Mouse (Mus musculus) gastrocnemius, postnatal 25 days (tissue): ENCODE results near the gene Magi2. TPM values are rescaled to one million over a fixed set of nuclear protein-coding genes. Genes with fewer than 3 reads are reported as not detected.

Experiments used
- DNase-seq: peaks from one replicate; pipeline ENCODE4 v3.0.0; 2022
- total RNA-seq, 2 experiments: library from RNA; stranded (reverse); gene quantifications; 1 replicate in 1 of 2; 2 replicates in 1 of 2; pipeline ENCODE4 v1.2.3; 2021

Gene Magi2
- total RNA-seq, 2 experiments from 2014 or later = 1.6 to 2.0 TPM

GRCm38 (mm10) chr5:19746865-19747514 is 520.2 kb downstream of the Magi2 start:
- no peak for DNase-seq

GRCm38 (mm10) chr5:19747631-19748030 is 520.8 kb downstream of the Magi2 start:
- no peak for DNase-seq

GRCm38 (mm10) chr5:19779224-19779623 is 552.4 kb downstream of the Magi2 start:
- no peak for DNase-seq

GRCm38 (mm10) chr5:19780076-19780475 is 553.2 kb downstream of the Magi2 start:
- DNase-seq = no peak

GRCm38 (mm10) chr5:19785320-19785719 is 558.5 kb downstream of the Magi2 start:
- no peak for DNase-seq

- DNase-seq = no peak
Measured at GRCm38 (mm10) chr5:19787522-19788144, 560.8 kb downstream of the Magi2 start.

GRCm38 (mm10) chr5:19803052-19803769 is 576.4 kb downstream of the Magi2 start:
- no peak for DNase-seq

- no peak for DNase-seq
Measured at GRCm38 (mm10) chr5:19822502-19822901, 595.7 kb downstream of the Magi2 start.

- DNase-seq = no peak
Measured at GRCm38 (mm10) chr5:19825943-19826342, 599.1 kb downstream of the Magi2 start.

- no peak for DNase-seq
Measured at GRCm38 (mm10) chr5:19829341-19829740, 602.5 kb downstream of the Magi2 start.

GRCm38 (mm10) chr5:19862854-19863253 is 636.0 kb downstream of the Magi2 start:
- DNase-seq = no peak

- no peak for DNase-seq
Measured at GRCm38 (mm10) chr5:19870406-19870805, 643.6 kb downstream of the Magi2 start.

- no peak for DNase-seq
Measured at GRCm38 (mm10) chr5:19891693-19892092, 664.9 kb downstream of the Magi2 start.

- no peak for DNase-seq
Measured at GRCm38 (mm10) chr5:19895893-19896292, 669.1 kb downstream of the Magi2 start.

- no peak for DNase-seq
Measured at GRCm38 (mm10) chr5:19901625-19902024, 674.8 kb downstream of the Magi2 start.

GRCm38 (mm10) chr5:19906636-19907035 is 679.8 kb downstream of the Magi2 start:
- DNase-seq = no peak

GRCm38 (mm10) chr5:19907381-19907982 is 680.6 kb downstream of the Magi2 start:
- DNase-seq = no peak

GRCm38 (mm10) chr5:19907983-19908705 is 681.3 kb downstream of the Magi2 start:
- no peak for DNase-seq

GRCm38 (mm10) chr5:19908706-19909060 is 681.8 kb downstream of the Magi2 start:
- DNase-seq = no peak

- no peak for DNase-seq
Measured at GRCm38 (mm10) chr5:19909071-19909470, 682.2 kb downstream of the Magi2 start.

- DNase-seq = no peak
Measured at GRCm38 (mm10) chr5:19909664-19910063, 682.8 kb downstream of the Magi2 start.

- DNase-seq = no peak
Measured at GRCm38 (mm10) chr5:19932102-19932501, 705.3 kb downstream of the Magi2 start.
